Mouse (Mus musculus): ENCODE data around the gene Elp4. TPM values are rescaled to one million over a fixed set of nuclear protein-coding genes. Genes with fewer than 3 reads are reported as not detected.
A peak's percentile ranks its signal among the peaks of the same experiment; 100 is the strongest.

Elp4 gene
- total RNA-seq, 2 experiments from 2014 or later = 7.1 to 8.6 TPM

DNA sequence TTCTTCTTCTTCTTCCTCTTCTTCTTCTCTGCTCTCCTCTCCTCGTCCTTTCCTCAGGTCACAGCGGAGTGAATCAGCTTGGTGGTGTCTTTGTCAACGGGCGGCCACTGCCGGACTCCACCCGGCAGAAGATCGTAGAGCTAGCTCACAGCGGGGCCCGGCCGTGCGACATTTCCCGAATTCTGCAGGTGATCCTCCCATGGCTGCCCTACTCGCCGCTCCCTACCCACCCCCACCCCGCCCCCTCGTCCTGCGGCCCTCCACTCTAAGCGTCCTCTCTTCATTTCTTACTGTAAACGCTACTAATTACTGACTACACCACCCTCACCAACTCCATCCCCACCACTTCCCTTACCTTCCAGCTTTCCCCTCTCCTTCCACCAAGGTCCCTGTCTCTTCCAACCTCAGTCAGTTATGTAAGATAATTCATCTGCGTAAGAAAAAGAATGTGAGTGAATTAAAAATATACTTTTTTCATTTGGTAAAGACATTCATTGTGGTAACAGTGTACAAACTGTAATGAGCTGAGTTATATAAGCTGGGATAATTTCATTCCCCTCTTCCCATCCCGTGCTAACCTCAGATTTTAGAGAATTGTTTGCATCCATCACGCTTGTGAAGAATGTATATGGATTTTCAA is 220.5 kb downstream of the Elp4 start:
- no peak for DNase-seq (ENCODE audit: low spot score)

- DNase-seq (ENCODE audit: low spot score) = no peak
These were observed 221.6 kb downstream of the Elp4 start for GRCm38 (mm10) chr2:105682634-105683351.

GRCm38 (mm10) chr2:105682011-105682501 is 222.3 kb downstream of the Elp4 start:
- DNase-seq (ENCODE audit: low spot score) = no peak

- no peak for DNase-seq (ENCODE audit: low spot score)
These were observed 223.2 kb downstream of the Elp4 start for GRCm38 (mm10) chr2:105680999-105681710.

- DNase-seq (ENCODE audit: low spot score) = no peak
These were observed 224.0 kb downstream of the Elp4 start for GRCm38 (mm10) chr2:105680146-105680998.

DNA sequence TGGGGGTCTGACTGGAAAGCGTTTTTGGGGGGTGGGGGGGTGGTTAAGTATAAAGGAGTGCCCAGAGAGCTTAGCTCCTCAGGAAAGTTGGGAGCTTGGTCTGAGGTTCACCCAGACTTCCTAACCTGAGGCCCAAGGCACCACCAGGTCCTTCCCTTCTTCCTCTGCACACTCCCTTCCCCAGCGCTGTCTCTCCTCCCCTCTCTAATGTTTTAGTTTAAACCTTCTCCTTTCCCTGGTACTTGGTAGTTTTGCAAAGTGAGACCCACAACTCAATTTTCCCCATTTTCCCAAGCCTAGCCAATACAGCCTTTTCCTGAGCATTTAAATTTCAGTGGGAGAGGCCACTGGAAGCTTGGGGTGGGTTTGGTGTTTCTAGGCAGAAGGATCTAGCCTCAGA is 225.0 kb downstream of the Elp4 start:
- DNase-seq (ENCODE audit: low spot score) = no peak

DNA sequence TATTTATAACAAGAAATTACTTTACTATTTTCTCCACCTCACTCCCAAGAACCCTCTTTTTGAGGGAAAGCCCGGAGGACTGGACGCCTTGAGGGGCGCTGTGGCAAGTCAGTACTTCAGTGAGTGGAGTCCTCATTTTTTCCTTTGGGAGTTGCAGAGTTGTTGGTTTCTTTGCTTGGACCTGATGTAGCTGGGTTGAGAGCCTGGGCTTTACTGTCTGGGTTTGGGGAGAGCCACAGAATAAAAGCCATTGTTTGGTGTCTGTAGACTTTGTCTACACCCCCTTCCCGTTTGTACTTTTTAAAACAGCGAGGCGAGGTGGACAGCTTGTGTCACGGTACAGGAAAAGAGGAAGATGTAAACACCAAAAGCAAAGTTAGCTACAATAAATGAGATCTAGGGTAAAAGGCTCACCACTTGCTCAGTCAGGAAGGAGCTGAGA is 225.5 kb downstream of the Elp4 start:
- DNase-seq (ENCODE audit: low spot score) = no peak

- DNase-seq (ENCODE audit: low spot score) = no peak
These were observed 226.1 kb downstream of the Elp4 start for GRCm38 (mm10) chr2:105678306-105678705.

DNA sequence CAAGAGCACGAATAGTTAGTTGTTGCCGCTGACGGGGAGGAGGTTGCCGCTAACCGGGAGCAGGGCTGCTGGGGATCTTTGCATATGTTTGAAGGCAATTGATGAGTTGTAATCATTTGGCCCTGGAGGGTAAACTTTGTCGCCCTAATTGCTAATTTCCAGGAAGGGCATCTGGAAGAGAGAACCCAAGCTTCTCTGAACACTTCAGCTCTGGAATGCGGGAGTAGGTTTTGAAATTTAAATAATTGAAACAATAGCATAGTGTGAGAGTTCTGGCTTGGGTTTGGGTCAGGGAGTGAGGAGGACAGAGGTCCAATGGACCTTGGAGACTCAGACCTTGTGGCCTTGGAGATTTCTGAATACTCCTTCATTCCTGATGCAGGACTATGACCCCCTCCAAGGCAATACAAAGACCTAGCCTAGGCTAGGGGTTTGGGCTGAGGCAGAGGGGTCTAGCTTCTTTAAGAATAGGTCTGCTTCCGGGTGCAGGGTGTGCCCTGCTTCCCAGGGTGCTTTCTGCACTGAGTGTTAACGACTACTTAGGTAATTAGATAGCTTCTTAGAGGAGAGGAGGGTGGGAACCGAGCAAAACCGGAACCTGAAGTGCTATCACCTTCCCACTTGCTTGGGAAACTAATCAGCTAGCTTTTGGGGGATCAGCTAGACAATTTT is 226.8 kb downstream of the Elp4 start:
- no peak for DNase-seq (ENCODE audit: low spot score)

DNA sequence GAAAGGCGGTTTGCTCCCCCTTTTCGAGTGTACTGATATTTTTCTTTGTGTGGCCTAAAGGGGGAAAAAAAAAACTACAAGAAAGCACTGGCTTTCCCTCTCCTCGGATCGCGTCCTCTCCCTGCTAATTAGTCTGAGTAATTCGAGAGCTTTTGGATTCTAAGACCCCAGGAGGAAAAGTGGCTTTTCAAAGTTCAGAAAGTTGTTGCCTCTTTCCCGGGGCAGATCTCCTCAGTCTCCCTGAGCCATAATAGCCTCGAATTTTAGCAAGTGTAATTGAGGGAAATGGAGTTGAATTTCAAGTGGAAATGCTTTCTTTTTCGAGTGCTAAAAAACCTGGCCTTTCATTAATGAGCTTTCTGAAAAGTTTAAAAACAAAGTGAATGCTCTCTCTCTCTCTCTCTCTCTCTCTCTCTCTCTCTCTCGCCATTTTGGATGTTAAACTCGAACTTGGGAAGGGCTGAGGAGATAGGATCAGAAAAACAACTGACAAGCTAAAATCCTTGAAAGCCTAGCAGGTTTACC is 227.4 kb downstream of the Elp4 start:
- no peak for DNase-seq (ENCODE audit: low spot score)

- no peak for DNase-seq (ENCODE audit: low spot score)
These were observed 228.1 kb downstream of the Elp4 start for GRCm38 (mm10) chr2:105676080-105676908.

DNA sequence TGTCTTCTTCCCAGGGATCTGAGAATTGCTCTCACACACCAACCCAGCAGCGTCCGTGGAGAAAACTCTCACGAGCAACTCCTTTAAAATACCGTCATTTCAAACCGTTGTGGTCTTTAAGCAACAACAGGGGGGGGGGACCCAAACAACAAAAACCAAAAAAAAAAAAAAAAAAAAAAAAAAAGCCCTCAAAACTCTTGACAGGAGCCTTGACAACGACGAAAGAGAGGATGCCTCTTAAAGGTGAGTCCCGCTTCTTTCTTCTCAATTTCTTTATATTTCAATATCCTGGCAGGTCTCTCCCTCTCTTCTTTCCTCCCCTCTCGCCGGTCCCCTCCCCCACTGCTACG is 228.7 kb downstream of the Elp4 start:
- no peak for DNase-seq (ENCODE audit: low spot score)

GRCm38 (mm10) chr2:105674875-105675729 is 229.3 kb downstream of the Elp4 start:
- DNase-seq (ENCODE audit: low spot score) = no peak

DNA sequence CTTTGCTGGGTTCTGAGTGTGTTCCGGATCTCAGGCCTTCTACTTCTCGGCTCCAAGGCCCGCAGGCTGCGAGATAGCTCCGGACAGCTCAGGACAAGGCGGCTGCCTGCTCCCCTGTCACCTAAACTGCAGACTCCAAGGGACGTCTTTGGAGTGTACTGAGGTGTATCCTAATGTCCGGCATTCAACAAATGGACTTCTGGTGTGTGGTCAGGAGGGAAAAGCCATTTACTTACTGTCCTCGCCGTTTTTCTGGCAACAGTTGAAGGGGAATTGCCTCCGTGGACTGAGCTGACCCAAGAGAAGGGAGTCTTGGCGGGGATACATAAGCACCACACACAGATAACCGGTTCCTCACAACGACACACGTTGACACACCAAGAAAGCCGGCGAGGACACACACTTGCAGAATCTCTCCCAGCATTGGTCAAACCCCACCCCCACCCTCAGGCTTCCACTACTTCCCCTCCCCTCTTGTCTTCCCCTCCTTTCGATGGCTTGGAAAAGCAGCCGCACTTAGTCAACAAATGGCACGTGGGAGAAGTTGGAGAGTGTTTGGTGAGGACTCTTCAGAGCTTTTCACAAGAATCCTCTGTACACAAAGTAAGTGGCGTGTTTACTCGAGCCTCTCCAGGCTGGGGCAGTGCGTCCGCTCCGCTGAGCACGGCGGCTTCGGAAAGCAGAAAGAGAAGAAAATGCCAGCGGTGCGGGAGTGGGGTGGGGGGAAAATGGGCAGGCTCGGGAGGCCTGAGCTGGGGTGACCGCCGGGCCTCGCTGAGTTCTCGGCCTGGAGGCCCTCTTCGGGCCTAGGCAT is 230.1 kb downstream of the Elp4 start:
- no peak for DNase-seq (ENCODE audit: low spot score)

DNA sequence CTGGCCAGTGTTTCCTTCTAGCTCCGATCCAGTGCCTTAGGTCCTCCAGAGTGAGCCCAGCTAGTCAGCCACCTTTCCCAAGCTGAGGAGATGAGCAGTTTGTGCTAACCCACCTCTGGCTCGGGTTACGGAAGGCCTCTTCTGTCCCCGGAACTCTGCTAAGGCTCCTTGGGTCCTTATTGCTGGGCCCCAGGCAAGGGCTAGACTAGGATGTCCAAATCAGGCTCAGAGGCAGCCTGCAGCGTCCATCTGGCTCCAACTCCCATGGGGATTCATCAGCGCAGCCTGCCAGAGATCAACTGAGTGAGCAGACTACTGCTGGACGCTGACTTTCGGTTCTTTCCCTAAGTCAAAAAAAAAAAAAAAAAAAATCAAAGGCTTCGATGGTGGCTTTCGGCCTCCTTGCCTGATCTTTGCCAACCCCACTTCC is 230.7 kb downstream of the Elp4 start:
- DNase-seq (ENCODE audit: low spot score) = peak; percentile 48

GRCm38 (mm10) chr2:105673054-105673453 is 231.3 kb downstream of the Elp4 start:
- no peak for DNase-seq (ENCODE audit: low spot score)

DNA sequence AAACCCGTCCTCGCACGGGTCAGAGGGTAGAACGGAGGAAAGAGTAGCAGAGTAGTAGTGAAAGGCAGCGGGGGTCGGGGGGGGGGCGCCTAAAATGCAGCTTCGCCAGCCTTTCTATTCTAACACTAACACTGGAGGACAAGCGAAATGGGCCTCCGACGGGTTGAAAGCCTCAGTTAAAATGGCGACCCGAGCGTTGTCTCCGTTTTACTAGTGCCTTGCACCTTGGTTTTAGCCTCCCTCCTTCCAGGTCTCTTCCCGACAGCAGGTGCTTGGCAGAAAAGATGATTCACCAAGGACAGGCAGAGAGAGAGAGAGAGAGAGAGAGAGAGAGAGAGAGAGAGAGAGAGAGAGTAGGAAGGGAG is 231.8 kb downstream of the Elp4 start:
- no peak for DNase-seq (ENCODE audit: low spot score)
